21 mouse cellular contexts compared by ENCODE assay signal in genomic region chr6:121836361-121836760, GRCm38 (mm10). TPM values are rescaled to one million over a fixed set of nuclear protein-coding genes. Genes with fewer than 3 reads are reported as not detected.
DNase-seq lines count a peak whose midpoint lies in the region; ATAC-seq and TF ChIP-seq lines count a peak whose summit lies in the region.
"Had no signal": no experiment of that assay in that cellular context is flagged by ENCODE, and none has a peak within 500 bp of the region (broad histone marks: within the 10 kb centered on the region; RNA-seq: fewer than 3 reads in every experiment).

No protein-coding gene starts in this region.

- WGBS in liver, adult 2 months, result 38% methylated on average over 1 of the region's 1 CpGs
- 83% methylated on average over 1 of the region's 1 CpGs for WGBS in liver, embryonic 11.5 days

- DNase-seq in liver, adult 2 months (ENCODE audit: extremely low read depth, low read depth, low spot score), result peak; percentile 98
- no peak for DNase-seq in liver, embryonic 11.5 days (ENCODE audit: low spot score)
- DNase-seq: adrenal gland, adult 2 months; adrenal gland, adult 8-10 months; adrenal gland, postnatal 10 days; adrenal gland, postnatal 14 days; adrenal gland, postnatal 25 days; adrenal gland, postnatal 36 days; B cell, adult 2 months; cerebellum, adult 11 months; cerebellum, adult 11-12 months; cerebellum, adult 18-20 months; cerebellum, adult 2 months had no signal

- H3K4me1 ChIP-seq in liver, adult 2 months (ENCODE audit: control insufficient read depth, insufficient read depth, low read length), result peaks cover 6% of the 10 kb centered on the region; the same call in 1 of the 2 replicates
- H3K4me1 ChIP-seq in liver, embryonic 11.5 days (replicated peaks; ENCODE audit: control insufficient read depth, insufficient read depth, low read length), result no peaks in the 10 kb centered on the region

- H3K36me3 ChIP-seq in liver, adult 2 months (ENCODE audit: control insufficient read depth, insufficient read depth, low read length), result peaks cover 15% of the 10 kb centered on the region
- no peaks in the 10 kb centered on the region for H3K36me3 ChIP-seq in liver, embryonic 11.5 days (ENCODE audit: control insufficient read depth, insufficient read depth, low read length)
- H3K36me3 ChIP-seq: G1E had no signal

- H3K4me3 ChIP-seq in liver, adult 2 months (ENCODE audit: insufficient read depth, low read depth, low read length), result no peak overlapping the region
- no peak overlapping the region for H3K4me3 ChIP-seq in liver, embryonic 11.5 days (ENCODE audit: low read depth, low read length)

- no peak overlapping the region for H3K9ac ChIP-seq in liver, adult 2 months (ENCODE audit: low read depth, low read length)
- no peak overlapping the region for H3K9ac ChIP-seq in liver, embryonic 11.5 days (ENCODE audit: low read depth, low read length)

- no peaks in the 10 kb centered on the region for H3K27me3 ChIP-seq in liver, adult 2 months (ENCODE audit: control insufficient read depth, insufficient read depth, low read length)
- H3K27me3 ChIP-seq in liver, embryonic 11.5 days (replicated peaks; ENCODE audit: control insufficient read depth, insufficient read depth, low read length), result no peaks in the 10 kb centered on the region
- H3K27me3 ChIP-seq: Patski had no signal

- H3K79me2 ChIP-seq in liver, adult 2 months (ENCODE audit: control insufficient read depth, insufficient read depth, low read length), result no peaks in the 10 kb centered on the region

- TF ChIP-seq CTCF in liver, adult 2 months (IDR thresholded peaks at IDR 0.05; ENCODE audit: low read depth, low read length), result no peak

- H3K27ac ChIP-seq in liver, adult 2 months (replicated peaks; ENCODE audit: insufficient read depth, low read depth, low read length), result no peak overlapping the region; the same call in 1 of the 2 replicates
- no peak overlapping the region for H3K27ac ChIP-seq in liver, embryonic 11.5 days (ENCODE audit: low read depth, low read length)

- H3K4me2 ChIP-seq in liver, embryonic 11.5 days, result no peak overlapping the region

- no peak for TF ChIP-seq POLR2A in liver, adult 2 months (IDR thresholded peaks at IDR 0.05; ENCODE audit: extremely low read depth, insufficient read depth, low read length)

- no peak for ATAC-seq in liver, embryonic 11.5 days (replicated peaks; ENCODE audit: low FRiP score)
- ATAC-seq: activated CD4-positive, CD25-positive, alpha-beta regulatory T cell, adult 4 months; CD4-positive, CD25-positive, alpha-beta regulatory T cell, adult 4 months; Patski had no signal

- no peaks in the 10 kb centered on the region; the same call in 1 of the 2 replicates for H3K9me3 ChIP-seq in liver, embryonic 11.5 days (ENCODE audit: control insufficient read depth, low read length)
- H3K9me3 ChIP-seq: G1E had no signal

RNA-seq across cellular contexts. Expression of gene Mug1, which starts 2.0 kb away (rescaled TPM):
- 1,666 and 1,720 TPM in 2 replicates for total RNA-seq in liver, adult 2 months (2014; rRNA removed)
- 549 and 589 TPM in 2 replicates for polyA plus RNA-seq in liver, adult 2 months (2012; rRNA removed)
- 0.16 and 0.26 TPM in 2 replicates for polyA plus RNA-seq in liver, embryonic 11.5 days (2014; fragmentation: Nextera tagmentation; extraction: Ambion mirVana)
- total RNA-seq: CH12.LX, ES-E14, MEL had no signal
- polyA plus RNA-seq: C2C12; CD4-positive, CD25-positive, alpha-beta regulatory T cell, adult 4 months; cerebellum, adult 2 months; G1E; Patski had no signal

Comparison
In these comparisons a context has a peak if more than half of its experiments do, and no peak if none do; other contexts are left out.
1. RNA of gene Mug1, which starts 2.0 kb away (polyA plus RNA-seq): 549 to 589 TPM in liver, adult 2 months; 0.16 to 0.26 TPM in liver, embryonic 11.5 days; every median in the first group is over 100 times any median in the second.